Mouse (Mus musculus) fibroblast of lung, adult 2 months (primary cell): ENCODE results near the gene Pdgfb.

ENCODE experiments used
- DNase-seq: peaks from one replicate; pipeline ENCODE4 v3.0.0-alpha.2; 2011; ENCODE audit warnings: low read depth

Pdgfb gene

GRCm38 (mm10) chr15:80034366-80034765 lies 19.6 kb upstream of the Pdgfb start:
- DNase-seq, result no peak

GRCm38 (mm10) chr15:80031133-80031532 lies 16.4 kb upstream of the Pdgfb start:
- no peak for DNase-seq

- DNase-seq, result no peak
These were observed 15.6 kb upstream of the Pdgfb start for GRCm38 (mm10) chr15:80030399-80030798.

GRCm38 (mm10) chr15:80028862-80029261 lies 14.1 kb upstream of the Pdgfb start:
- DNase-seq, result no peak

- DNase-seq, result no peak
These were observed 12.0 kb upstream of the Pdgfb start for GRCm38 (mm10) chr15:80026689-80027353.

GRCm38 (mm10) chr15:80026061-80026460 lies 11.3 kb upstream of the Pdgfb start:
- DNase-seq, result no peak

GRCm38 (mm10) chr15:80025615-80026014 lies 10.8 kb upstream of the Pdgfb start:
- no peak for DNase-seq

- peak; percentile 53 for DNase-seq
These were observed 9.8 kb upstream of the Pdgfb start for GRCm38 (mm10) chr15:80024331-80025313.

GRCm38 (mm10) chr15:80020516-80020915 lies 5.7 kb upstream of the Pdgfb start:
- no peak for DNase-seq

GRCm38 (mm10) chr15:80019625-80020024 lies 4.8 kb upstream of the Pdgfb start:
- DNase-seq, result no peak

GRCm38 (mm10) chr15:80019220-80019619 lies 4.4 kb upstream of the Pdgfb start:
- DNase-seq, result no peak

- no peak for DNase-seq
These were observed 2.0 kb upstream of the Pdgfb start for GRCm38 (mm10) chr15:80016563-80017301.

GRCm38 (mm10) chr15:80015211-80015952 lies 605 bp upstream of the Pdgfb start:
- no peak for DNase-seq

GRCm38 (mm10) chr15:80014031-80014320 lies 801 bp downstream of the Pdgfb start:
- DNase-seq, result no peak

- no peak for DNase-seq
These were observed 1.3 kb downstream of the Pdgfb start for GRCm38 (mm10) chr15:80013256-80014030.

GRCm38 (mm10) chr15:80012527-80013201 lies 2.1 kb downstream of the Pdgfb start:
- DNase-seq, result no peak

- DNase-seq, result no peak
These were observed 2.8 kb downstream of the Pdgfb start for GRCm38 (mm10) chr15:80011778-80012526.

GRCm38 (mm10) chr15:80011194-80011593 lies 3.6 kb downstream of the Pdgfb start:
- no peak for DNase-seq

- peak; percentile 49 for DNase-seq
These were observed 4.6 kb downstream of the Pdgfb start for GRCm38 (mm10) chr15:80010182-80010558.
